Mouse (Mus musculus) neural tube, embryonic 15.5 days (tissue): Measurements from ENCODE around the gene Eya2. TPM values are rescaled to one million over a fixed set of nuclear protein-coding genes. Genes with fewer than 3 reads are reported as not detected.
A peak's percentile ranks its signal among the peaks of the same experiment; 100 is the strongest.

Experiments
- ATAC-seq: fragments of 200-750 bp; cut with Nextera tagmentation; 2 replicates; pipeline ENCODE4 v1.8.0; 2017; ENCODE audit warnings: mild to moderate bottlenecking, moderate TSS enrichment, moderate library complexity; ENCODE audit not compliant: low FRiP score
- H3K27ac ChIP-seq: fragments of 300-500 bp; sonication (generic); replicated peaks from 2 replicates; pipeline ENCODE4 v1.5.1; 2015; ENCODE audit warnings: mild to moderate bottlenecking, inconsistent platforms
- H3K27me3 ChIP-seq: fragments of 300-500 bp; sonication (generic); replicated peaks from 2 replicates; pipeline ENCODE4 v1.6.1; 2015; ENCODE audit warnings: inconsistent platforms
- H3K36me3 ChIP-seq: fragments of 300-500 bp; sonication (generic); 2 replicates; pipeline ENCODE4 v1.6.1; 2015; ENCODE audit warnings: inconsistent platforms
- H3K4me1 ChIP-seq: fragments of 300-500 bp; sonication (generic); 2 replicates; pipeline ENCODE4 v1.6.1; 2015; ENCODE audit warnings: inconsistent platforms
- H3K4me2 ChIP-seq: fragments of 300-500 bp; sonication (generic); 2 replicates; pipeline ENCODE4 v1.6.1; 2015; ENCODE audit warnings: inconsistent platforms, mild to moderate bottlenecking, moderate library complexity
- H3K4me3 ChIP-seq: fragments of 300-500 bp; sonication (generic); replicated peaks from 2 replicates; pipeline ENCODE4 v1.5.1; 2015; ENCODE audit warnings: mild to moderate bottlenecking, inconsistent platforms
- H3K9ac ChIP-seq: fragments of 300-500 bp; sonication (generic); replicated peaks from 2 replicates; pipeline ENCODE4 v1.6.1; 2015; ENCODE audit warnings: mild to moderate bottlenecking, inconsistent platforms
- H3K9me3 ChIP-seq: fragments of 300-500 bp; sonication (generic); replicated peaks from 2 replicates; pipeline ENCODE4 v1.6.1; 2016; ENCODE audit warnings: inconsistent platforms
- WGBS: fragments of 180-500 bp; shearing (Covaris S2); methylation state at CpG from one replicate; pipeline ENCODE4 v1.1.7; 2015; ENCODE audit warnings: mixed read lengths; 5-methylcytosine and 5-hydroxymethylcytosine counted together
- polyA plus RNA-seq: library from polyadenylated mRNA; unstranded; fragments of >200 nt; fragmentation: Nextera tagmentation; extraction: Ambion mirVana; gene quantifications from 2 replicates; pipeline ENCODE4 v1.2.1, GENCODE M21; 2015

Gene Eya2
- polyA plus RNA-seq, 1 experiment from 2014 or later, result 5.2 TPM

- H3K9me3 ChIP-seq, result no peaks in the 10 kb centered on the region
- peak overlapping the region; percentile 61 for H3K4me3 ChIP-seq
- peak overlapping the region; percentile 73; the same call in 1 of the 2 replicates for H3K9ac ChIP-seq
- peak overlapping the region; percentile 99 for H3K4me2 ChIP-seq
- H3K4me1 ChIP-seq, result peaks cover 37% of the 10 kb centered on the region
- no peaks in the 10 kb centered on the region for H3K36me3 ChIP-seq
- H3K27ac ChIP-seq, result peak overlapping the region; percentile 7; the same call in 1 of the 2 replicates
- no peak for ATAC-seq
- peaks cover 9% of the 10 kb centered on the region; the same call in 1 of the 2 replicates for H3K27me3 ChIP-seq
- WGBS, result 2% methylated on average over 13 of the region's 13 CpGs
Measured at GRCm38 (mm10) chr2:165595676-165596070, 841 bp downstream of the Eya2 start.

- H3K9ac ChIP-seq, result no peak overlapping the region
- H3K4me3 ChIP-seq, result peak overlapping the region; percentile 61
- WGBS, result 15% methylated on average over 11 of the region's 11 CpGs
Measured at GRCm38 (mm10) chr2:165596141-165596540, 1.3 kb downstream of the Eya2 start.

GRCm38 (mm10) chr2:165597536-165597935 is 2.7 kb downstream of the Eya2 start:
- Histone ChIP-seq H3K27ac (no peak overlapping the region), H3K4me3 (no peak overlapping the region), H3K9me3 (no peaks in the 10 kb centered on the region), H3K4me2 (peak overlapping the region; percentile 23), H3K36me3 (no peaks in the 10 kb centered on the region), H3K27me3 (peaks cover 9% of the 10 kb centered on the region; the same call in 1 of the 2 replicates), H3K4me1 (peaks cover 45% of the 10 kb centered on the region), H3K9ac (no peak overlapping the region)
- no peak for ATAC-seq
- WGBS, result 24% methylated on average over 6 of the region's 6 CpGs

More at GRCm38 (mm10) chr2:165596141-165596540, 1.3 kb downstream of the Eya2 start:
- H3K27ac ChIP-seq, result peak overlapping the region; percentile 7; the same call in 1 of the 2 replicates
- peak overlapping the region; percentile 99 for H3K4me2 ChIP-seq
- no peaks in the 10 kb centered on the region for H3K36me3 ChIP-seq
- H3K27me3 ChIP-seq, result peaks cover 9% of the 10 kb centered on the region; the same call in 1 of the 2 replicates
- H3K9me3 ChIP-seq, result no peaks in the 10 kb centered on the region
- ATAC-seq, result no peak
- peaks cover 41% of the 10 kb centered on the region for H3K4me1 ChIP-seq

GRCm38 (mm10) chr2:165598139-165598538 is 3.3 kb downstream of the Eya2 start:
- 68% methylated on average over 5 of the region's 5 CpGs for WGBS
- H3K27ac ChIP-seq, result no peak overlapping the region
- H3K9me3 ChIP-seq, result no peaks in the 10 kb centered on the region
- no peak overlapping the region for H3K4me2 ChIP-seq
- H3K27me3 ChIP-seq, result peaks cover 9% of the 10 kb centered on the region; the same call in 1 of the 2 replicates
- H3K4me1 ChIP-seq, result peaks cover 45% of the 10 kb centered on the region
- ATAC-seq, result no peak
- H3K36me3 ChIP-seq, result no peaks in the 10 kb centered on the region
- no peak overlapping the region for H3K9ac ChIP-seq
- H3K4me3 ChIP-seq, result no peak overlapping the region

- no peak overlapping the region for H3K9ac ChIP-seq
- H3K27ac ChIP-seq, result no peak overlapping the region
- H3K36me3 ChIP-seq, result no peaks in the 10 kb centered on the region
- H3K4me2 ChIP-seq, result no peak overlapping the region
- no peak overlapping the region for H3K4me3 ChIP-seq
- H3K4me1 ChIP-seq, result peaks cover 47% of the 10 kb centered on the region
- ATAC-seq, result no peak
- no peaks in the 10 kb centered on the region for H3K9me3 ChIP-seq
- peaks cover 5% of the 10 kb centered on the region; the same call in 1 of the 2 replicates for H3K27me3 ChIP-seq
- WGBS, result 66% methylated on average over 13 of the region's 13 CpGs
Measured at GRCm38 (mm10) chr2:165599566-165599965, 4.7 kb downstream of the Eya2 start.

- Histone ChIP-seq H3K9me3 (no peaks in the 10 kb centered on the region), H3K9ac (no peak overlapping the region), H3K4me2 (no peak overlapping the region; the same call in 1 of the 2 replicates), H3K4me1 (peaks cover 33% of the 10 kb centered on the region), H3K27ac (no peak overlapping the region), H3K4me3 (no peak overlapping the region), H3K27me3 (0 out of 2 replicates have a peak, but pooled peaks cover under 1% of the 10 kb centered on the region), H3K36me3 (no peaks in the 10 kb centered on the region)
- WGBS, result 48% methylated on average over 13 of the region's 13 CpGs
- no peak for ATAC-seq
Measured at GRCm38 (mm10) chr2:165600926-165601325, 6.1 kb downstream of the Eya2 start.

GRCm38 (mm10) chr2:165601605-165602004 is 6.8 kb downstream of the Eya2 start:
- ATAC-seq, result no peak
- H3K4me1 ChIP-seq, result peaks cover 28% of the 10 kb centered on the region
- no peak overlapping the region for H3K4me3 ChIP-seq
- no peak overlapping the region for H3K27ac ChIP-seq
- H3K27me3 ChIP-seq, result no peaks in the 10 kb centered on the region
- WGBS, result 82% methylated on average over 8 of the region's 8 CpGs
- no peaks in the 10 kb centered on the region for H3K36me3 ChIP-seq
- H3K9ac ChIP-seq, result no peak overlapping the region
- no peak overlapping the region for H3K4me2 ChIP-seq
- H3K9me3 ChIP-seq, result no peaks in the 10 kb centered on the region

- no peak overlapping the region for H3K4me2 ChIP-seq
- H3K4me3 ChIP-seq, result no peak overlapping the region
- no peaks in the 10 kb centered on the region for H3K9me3 ChIP-seq
- H3K4me1 ChIP-seq, result peaks cover 21% of the 10 kb centered on the region
- H3K27ac ChIP-seq, result no peak overlapping the region; the same call in 1 of the 2 replicates
- H3K27me3 ChIP-seq, result no peaks in the 10 kb centered on the region
- peak; percentile 61 for ATAC-seq
- WGBS, result 20% methylated on average over 8 of the region's 8 CpGs
- no peaks in the 10 kb centered on the region for H3K36me3 ChIP-seq
- no peak overlapping the region for H3K9ac ChIP-seq
Measured at GRCm38 (mm10) chr2:165603775-165604174, 8.9 kb downstream of the Eya2 start.

GRCm38 (mm10) chr2:165611551-165612253 is 16.9 kb downstream of the Eya2 start:
- 88% methylated on average over 7 of the region's 7 CpGs for WGBS
- H3K4me2 ChIP-seq, result no peak overlapping the region
- no peak overlapping the region for H3K27ac ChIP-seq
- no peaks in the 10 kb centered on the region for H3K9me3 ChIP-seq
- no peak for ATAC-seq
- no peak overlapping the region for H3K9ac ChIP-seq
- peaks cover 11% of the 10 kb centered on the region for H3K4me1 ChIP-seq
- no peaks in the 10 kb centered on the region for H3K27me3 ChIP-seq
- no peak overlapping the region for H3K4me3 ChIP-seq
- no peaks in the 10 kb centered on the region for H3K36me3 ChIP-seq

- Histone ChIP-seq H3K27me3 (no peaks in the 10 kb centered on the region), H3K27ac (no peak overlapping the region), H3K36me3 (no peaks in the 10 kb centered on the region), H3K9me3 (no peaks in the 10 kb centered on the region), H3K4me1 (peaks cover 6% of the 10 kb centered on the region), H3K4me2 (no peak overlapping the region), H3K9ac (no peak overlapping the region), H3K4me3 (no peak overlapping the region)
- ATAC-seq, result no peak
- 67% methylated on average over 13 of the region's 13 CpGs for WGBS
Measured at GRCm38 (mm10) chr2:165613741-165614339, 19.0 kb downstream of the Eya2 start.

GRCm38 (mm10) chr2:165621488-165621887 is 26.7 kb downstream of the Eya2 start:
- WGBS, result 91% methylated on average over 2 of the region's 2 CpGs
- H3K36me3 ChIP-seq, result no peaks in the 10 kb centered on the region

GRCm38 (mm10) chr2:165622596-165622995 is 27.8 kb downstream of the Eya2 start:
- 53% methylated on average over 3 of the region's 3 CpGs for WGBS
- peaks cover 11% of the 10 kb centered on the region for H3K4me1 ChIP-seq
- H3K27me3 ChIP-seq, result no peaks in the 10 kb centered on the region
- H3K9me3 ChIP-seq, result no peaks in the 10 kb centered on the region
- H3K4me3 ChIP-seq, result no peak overlapping the region
- no peak overlapping the region for H3K9ac ChIP-seq
- no peak overlapping the region for H3K4me2 ChIP-seq
- H3K27ac ChIP-seq, result no peak overlapping the region
- ATAC-seq, result no peak
- no peaks in the 10 kb centered on the region for H3K36me3 ChIP-seq

More at GRCm38 (mm10) chr2:165621488-165621887, 26.7 kb downstream of the Eya2 start:
- Histone ChIP-seq H3K27me3 (no peaks in the 10 kb centered on the region), H3K27ac (no peak overlapping the region), H3K4me2 (no peak overlapping the region), H3K4me3 (no peak overlapping the region), H3K4me1 (peaks cover 6% of the 10 kb centered on the region; the same call in 1 of the 2 replicates), H3K9ac (no peak overlapping the region), H3K9me3 (no peaks in the 10 kb centered on the region)
- no peak for ATAC-seq
